Mouse (Mus musculus): ENCODE data around the gene Mctp2. TPM values are rescaled to one million over a fixed set of nuclear protein-coding genes. Genes with fewer than 3 reads are reported as not detected.

The Mctp2 gene
- polyA plus RNA-seq, 1 experiment from 2014 or later, result 0.34 TPM

DNA sequence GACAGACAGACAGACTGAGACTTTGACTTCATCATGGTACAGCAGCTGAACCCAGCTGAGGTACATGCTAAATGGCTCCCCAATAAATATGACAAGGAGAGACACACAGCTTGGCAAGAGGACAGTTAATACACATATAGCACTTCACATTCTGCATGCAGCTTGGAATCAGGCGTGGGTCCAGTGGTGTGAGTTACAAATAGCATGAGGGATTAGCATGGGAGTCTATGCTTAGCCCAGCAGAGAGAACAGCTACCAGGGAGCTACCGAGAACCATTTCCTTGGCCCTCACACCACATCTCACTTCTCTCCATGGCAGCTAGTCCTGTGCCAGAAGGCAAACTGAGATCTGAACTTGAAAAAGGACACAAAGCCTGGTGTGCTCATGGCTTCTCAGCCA lies 137.1 kb downstream of the Mctp2 start:
- no peaks in the 10 kb centered on the region for H3K9me3 ChIP-seq (replicated peaks; ENCODE audit: control insufficient read depth, low read length, poor library complexity, severe bottlenecking)
- no peak for ATAC-seq
- no peaks in the 10 kb centered on the region for H3K4me1 ChIP-seq (ENCODE audit: control insufficient read depth, insufficient read depth, low read length)
- H3K4me2 ChIP-seq (ENCODE audit: low read length), result no peak overlapping the region
- no peak overlapping the region for H3K4me3 ChIP-seq (ENCODE audit: low read depth, low read length)
- no peak overlapping the region for H3K27ac ChIP-seq (ENCODE audit: low read length)
- WGBS, result 68% methylated on average over 2 of the region's 2 CpGs
- no peaks in the 10 kb centered on the region for H3K36me3 ChIP-seq (ENCODE audit: control insufficient read depth, insufficient read depth, low read length)
- no peak overlapping the region for H3K9ac ChIP-seq (ENCODE audit: low read depth, low read length)
- H3K27me3 ChIP-seq (ENCODE audit: control insufficient read depth, insufficient read depth, low read depth, low read length), result no peaks in the 10 kb centered on the region

DNA sequence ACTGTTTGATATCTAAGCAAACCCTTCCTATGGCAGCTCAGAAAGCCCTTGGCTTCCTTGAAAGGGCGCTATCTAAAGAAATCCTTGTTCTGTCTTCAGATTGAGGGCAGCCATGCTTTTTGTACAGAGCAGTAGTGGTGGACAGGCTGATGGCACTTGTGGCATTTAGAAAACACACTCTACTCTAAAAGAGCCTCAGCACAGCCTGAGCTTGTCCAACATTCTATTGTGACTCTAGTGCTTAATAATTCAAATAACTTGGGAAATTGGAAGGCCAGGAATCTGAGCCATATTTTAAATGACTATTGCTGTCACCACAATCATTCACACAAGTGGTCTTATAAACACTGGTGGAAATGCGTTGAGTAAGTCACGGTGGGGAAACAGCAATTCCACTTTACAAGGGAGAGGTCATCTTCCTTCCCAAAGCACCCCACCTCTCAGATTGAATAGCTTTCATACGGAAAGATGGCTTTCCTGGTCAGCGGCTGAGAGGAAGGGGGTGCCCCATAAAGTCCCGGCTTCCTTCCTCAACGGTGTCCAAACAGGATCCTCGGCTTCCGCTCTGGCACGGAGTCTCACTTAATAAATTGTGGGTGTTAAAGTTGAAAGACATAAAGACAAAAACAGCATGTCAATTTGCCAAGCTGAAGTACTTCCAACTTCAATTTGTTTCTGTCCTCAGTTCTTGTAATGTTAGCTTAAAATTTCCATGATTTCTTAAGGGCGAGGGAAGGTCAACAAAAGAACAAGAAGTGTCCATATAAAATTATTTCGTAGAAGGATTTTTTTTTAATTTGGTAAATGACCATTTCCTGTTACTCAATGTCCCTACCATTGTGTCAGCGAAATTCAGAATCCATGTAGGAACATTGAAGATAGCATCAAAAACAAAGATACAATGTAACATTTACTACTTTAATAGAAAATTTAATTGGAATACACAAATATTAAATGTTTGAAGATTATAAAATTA lies 140.4 kb downstream of the Mctp2 start:
- Histone ChIP-seq H3K36me3 (ENCODE audit: control insufficient read depth, insufficient read depth, low read length) (no peaks in the 10 kb centered on the region), H3K9ac (ENCODE audit: low read depth, low read length) (no peak overlapping the region), H3K27me3 (ENCODE audit: control insufficient read depth, insufficient read depth, low read depth, low read length) (no peaks in the 10 kb centered on the region), H3K4me1 (ENCODE audit: control insufficient read depth, insufficient read depth, low read length) (no peaks in the 10 kb centered on the region), H3K27ac (ENCODE audit: low read length) (no peak overlapping the region), H3K4me3 (ENCODE audit: low read depth, low read length) (no peak overlapping the region), H3K9me3 (replicated peaks; ENCODE audit: control insufficient read depth, low read length, poor library complexity, severe bottlenecking) (no peaks in the 10 kb centered on the region), H3K4me2 (ENCODE audit: low read length) (no peak overlapping the region)
- 89% methylated on average over 13 of the region's 13 CpGs for WGBS
- ATAC-seq, result no peak

DNA sequence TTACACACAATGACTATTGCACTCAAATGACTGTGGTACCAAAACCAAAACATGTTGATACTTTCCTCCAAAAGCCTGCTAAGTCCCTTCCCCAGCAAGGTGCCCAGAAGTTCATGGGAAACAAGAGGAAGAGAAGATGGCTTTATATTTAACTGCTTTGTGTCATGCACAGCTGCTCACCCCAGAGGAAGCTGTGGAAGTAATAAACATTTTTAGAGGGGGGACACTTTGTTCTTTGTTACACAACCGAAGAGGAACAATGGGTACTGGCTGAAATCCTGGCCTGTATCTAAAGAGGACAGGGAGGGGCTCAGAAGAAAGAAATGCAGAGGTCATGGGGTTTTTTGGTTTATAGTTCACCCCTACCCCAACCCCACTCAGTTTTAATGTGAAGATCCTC lies 144.2 kb downstream of the Mctp2 start:
- 8% methylated on average over 1 of the region's 1 CpGs for WGBS
- no peak overlapping the region for H3K4me2 ChIP-seq (ENCODE audit: low read length)
- H3K9me3 ChIP-seq (replicated peaks; ENCODE audit: control insufficient read depth, low read length, poor library complexity, severe bottlenecking), result no peaks in the 10 kb centered on the region
- ATAC-seq, result no peak
- no peaks in the 10 kb centered on the region for H3K36me3 ChIP-seq (ENCODE audit: control insufficient read depth, insufficient read depth, low read length)
- no peak overlapping the region for H3K9ac ChIP-seq (ENCODE audit: low read depth, low read length)
- H3K4me3 ChIP-seq (ENCODE audit: low read depth, low read length), result no peak overlapping the region
- H3K27me3 ChIP-seq (ENCODE audit: control insufficient read depth, insufficient read depth, low read depth, low read length), result no peaks in the 10 kb centered on the region
- H3K4me1 ChIP-seq (ENCODE audit: control insufficient read depth, insufficient read depth, low read length), result no peaks in the 10 kb centered on the region
- H3K27ac ChIP-seq (ENCODE audit: low read length), result no peak overlapping the region

- no peak for ATAC-seq
- Histone ChIP-seq H3K4me1 (ENCODE audit: control insufficient read depth, insufficient read depth, low read length) (no peaks in the 10 kb centered on the region), H3K9ac (ENCODE audit: low read depth, low read length) (no peak overlapping the region), H3K27ac (ENCODE audit: low read length) (no peak overlapping the region), H3K9me3 (replicated peaks; ENCODE audit: control insufficient read depth, low read length, poor library complexity, severe bottlenecking) (no peaks in the 10 kb centered on the region), H3K4me2 (ENCODE audit: low read length) (no peak overlapping the region), H3K27me3 (ENCODE audit: control insufficient read depth, insufficient read depth, low read depth, low read length) (no peaks in the 10 kb centered on the region), H3K4me3 (ENCODE audit: low read depth, low read length) (no peak overlapping the region), H3K36me3 (ENCODE audit: control insufficient read depth, insufficient read depth, low read length) (no peaks in the 10 kb centered on the region)
- 82% methylated on average over 4 of the region's 4 CpGs for WGBS
Measured at GRCm38 (mm10) chr7:72159513-72160063, 146.8 kb downstream of the Mctp2 start.

DNA sequence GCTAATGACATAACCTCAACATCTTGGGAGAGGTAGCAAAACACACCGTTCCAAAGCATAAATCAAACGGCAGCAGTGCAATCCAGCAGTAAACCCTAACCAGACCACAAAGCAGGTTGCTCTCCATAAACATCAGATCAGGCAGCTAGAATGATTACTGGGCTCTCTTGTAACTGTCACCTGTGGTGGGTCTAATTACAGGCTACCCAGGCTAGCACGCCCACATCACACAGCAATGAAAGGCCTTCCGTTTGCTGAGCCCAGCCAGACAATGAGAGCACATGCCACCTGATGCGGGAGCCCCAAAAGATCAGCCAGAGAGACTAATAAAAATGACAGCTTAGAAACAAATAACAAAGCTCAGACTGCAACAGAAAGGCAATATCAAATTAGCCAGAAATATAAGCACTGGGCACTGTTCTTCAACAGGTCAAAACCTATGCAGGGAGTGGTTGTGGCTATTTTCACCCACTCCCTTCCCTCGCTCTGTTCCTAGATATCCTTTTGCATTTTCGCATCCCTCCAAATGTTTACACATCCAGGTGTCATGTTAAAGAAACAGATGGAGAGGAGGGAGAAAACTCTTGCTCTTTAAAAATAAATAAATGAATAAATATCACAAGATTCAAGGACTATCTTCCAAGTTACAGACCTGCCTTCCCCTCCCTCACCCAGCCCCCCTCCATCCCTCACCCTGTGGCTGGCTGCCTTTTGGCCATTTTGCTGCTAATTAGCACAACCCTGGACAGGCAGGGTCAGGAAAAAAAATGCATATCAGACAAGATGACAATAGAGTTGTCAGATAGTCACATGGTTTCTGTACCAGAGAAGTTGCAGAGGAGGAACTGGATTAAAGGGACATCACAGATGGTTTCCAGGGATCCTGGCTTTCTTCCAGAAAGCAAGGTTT lies 155.4 kb downstream of the Mctp2 start:
- Histone ChIP-seq H3K36me3 (ENCODE audit: control insufficient read depth, insufficient read depth, low read length) (no peaks in the 10 kb centered on the region), H3K27me3 (ENCODE audit: control insufficient read depth, insufficient read depth, low read depth, low read length) (no peaks in the 10 kb centered on the region), H3K4me3 (ENCODE audit: low read depth, low read length) (no peak overlapping the region), H3K4me2 (ENCODE audit: low read length) (no peak overlapping the region), H3K9me3 (replicated peaks; ENCODE audit: control insufficient read depth, low read length, poor library complexity, severe bottlenecking) (no peaks in the 10 kb centered on the region), H3K27ac (ENCODE audit: low read length) (no peak overlapping the region), H3K9ac (ENCODE audit: low read depth, low read length) (no peak overlapping the region), H3K4me1 (ENCODE audit: control insufficient read depth, insufficient read depth, low read length) (peaks cover 3% of the 10 kb centered on the region; the same call in 1 of the 2 replicates)
- WGBS, result 43% methylated on average over 7 of the region's 7 CpGs
- ATAC-seq, result no peak

DNA sequence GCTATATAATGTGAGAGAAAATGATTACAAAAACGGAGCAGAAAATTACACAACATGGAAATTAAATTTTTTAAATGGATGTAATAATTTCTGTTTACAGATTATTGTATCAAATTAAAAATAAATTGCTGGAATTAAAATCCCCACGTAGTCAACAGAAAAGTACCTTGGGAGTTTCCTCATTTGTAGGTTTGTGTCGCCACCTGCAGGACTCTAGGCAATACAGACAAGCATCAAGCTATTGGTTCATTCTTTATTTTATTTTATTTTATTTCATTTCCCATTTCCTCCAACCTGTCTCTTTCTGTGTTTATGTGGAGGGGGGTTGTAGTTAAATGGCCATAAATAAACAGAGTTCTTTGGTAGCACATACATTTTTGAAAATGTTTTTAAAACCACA lies 157.3 kb downstream of the Mctp2 start:
- H3K4me2 ChIP-seq (ENCODE audit: low read length), result no peak overlapping the region
- H3K27me3 ChIP-seq (ENCODE audit: control insufficient read depth, insufficient read depth, low read depth, low read length), result no peaks in the 10 kb centered on the region
- H3K27ac ChIP-seq (ENCODE audit: low read length), result no peak overlapping the region
- 17% methylated on average over 3 of the region's 3 CpGs for WGBS
- peaks cover 3% of the 10 kb centered on the region; the same call in 1 of the 2 replicates for H3K4me1 ChIP-seq (ENCODE audit: control insufficient read depth, insufficient read depth, low read length)
- no peak overlapping the region for H3K4me3 ChIP-seq (ENCODE audit: low read depth, low read length)
- no peaks in the 10 kb centered on the region for H3K9me3 ChIP-seq (replicated peaks; ENCODE audit: control insufficient read depth, low read length, poor library complexity, severe bottlenecking)
- no peaks in the 10 kb centered on the region for H3K36me3 ChIP-seq (ENCODE audit: control insufficient read depth, insufficient read depth, low read length)
- no peak for ATAC-seq
- no peak overlapping the region for H3K9ac ChIP-seq (ENCODE audit: low read depth, low read length)

- Histone ChIP-seq H3K4me3 (ENCODE audit: low read depth, low read length) (no peak overlapping the region), H3K27me3 (ENCODE audit: control insufficient read depth, insufficient read depth, low read depth, low read length) (no peaks in the 10 kb centered on the region), H3K9ac (ENCODE audit: low read depth, low read length) (no peak overlapping the region), H3K9me3 (replicated peaks; ENCODE audit: control insufficient read depth, low read length, poor library complexity, severe bottlenecking) (no peaks in the 10 kb centered on the region), H3K36me3 (ENCODE audit: control insufficient read depth, insufficient read depth, low read length) (no peaks in the 10 kb centered on the region), H3K4me2 (ENCODE audit: low read length) (no peak overlapping the region), H3K4me1 (ENCODE audit: control insufficient read depth, insufficient read depth, low read length) (peaks cover 3% of the 10 kb centered on the region; the same call in 1 of the 2 replicates), H3K27ac (ENCODE audit: low read length) (no peak overlapping the region)
- no peak for ATAC-seq
Measured at GRCm38 (mm10) chr7:72146849-72147248, 159.6 kb downstream of the Mctp2 start.

DNA sequence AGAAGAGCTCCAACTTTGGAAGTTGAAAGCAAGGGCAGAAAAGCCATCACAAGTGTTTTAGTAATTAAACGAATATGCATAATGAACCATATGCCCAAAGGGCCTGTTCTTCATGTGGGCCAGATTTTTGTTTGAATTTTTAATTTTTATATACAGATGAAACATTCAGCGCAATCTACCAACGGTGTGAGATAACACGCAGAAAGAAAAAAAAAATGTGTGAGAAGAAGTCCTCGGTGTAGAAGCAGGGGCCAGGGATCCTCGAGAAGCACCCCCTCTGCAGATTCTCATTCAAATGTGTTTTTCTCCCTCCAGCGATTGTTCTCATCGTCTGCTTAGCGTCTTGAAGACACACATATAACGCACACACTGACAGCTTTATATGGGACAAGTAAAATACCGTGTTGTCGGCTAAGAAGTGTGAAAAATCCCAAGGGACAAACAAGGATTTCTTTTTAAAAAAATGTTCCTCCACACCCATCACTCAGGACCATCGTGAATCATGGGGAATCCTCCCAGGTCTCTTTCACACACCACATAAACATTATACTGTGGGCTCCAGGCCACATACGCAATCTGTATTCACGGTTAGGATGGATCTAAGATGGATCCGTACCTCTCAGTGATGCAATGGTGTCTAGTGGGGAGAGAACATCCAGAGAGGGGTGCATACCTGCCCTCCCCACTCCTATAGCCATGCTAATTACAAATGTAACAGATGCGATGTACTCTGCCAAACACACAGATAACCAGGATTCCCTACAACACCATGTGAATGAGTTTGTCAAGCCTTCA lies 160.5 kb downstream of the Mctp2 start:
- Histone ChIP-seq H3K4me1 (ENCODE audit: control insufficient read depth, insufficient read depth, low read length) (peaks cover 1% of the 10 kb centered on the region; the same call in 1 of the 2 replicates), H3K36me3 (ENCODE audit: control insufficient read depth, insufficient read depth, low read length) (no peaks in the 10 kb centered on the region), H3K4me2 (ENCODE audit: low read length) (no peak overlapping the region), H3K9ac (ENCODE audit: low read depth, low read length) (no peak overlapping the region), H3K27me3 (ENCODE audit: control insufficient read depth, insufficient read depth, low read depth, low read length) (no peaks in the 10 kb centered on the region), H3K9me3 (replicated peaks; ENCODE audit: control insufficient read depth, low read length, poor library complexity, severe bottlenecking) (no peaks in the 10 kb centered on the region), H3K27ac (ENCODE audit: low read length) (no peak overlapping the region), H3K4me3 (ENCODE audit: low read depth, low read length) (no peak overlapping the region)
- 68% methylated on average over 17 of the region's 17 CpGs for WGBS
- ATAC-seq, result no peak

Measured in midbrain, embryonic 16.5 days (tissue).